Comparison of ENCODE assay signal across 10 mouse cellular contexts in the genomic region with DNA sequence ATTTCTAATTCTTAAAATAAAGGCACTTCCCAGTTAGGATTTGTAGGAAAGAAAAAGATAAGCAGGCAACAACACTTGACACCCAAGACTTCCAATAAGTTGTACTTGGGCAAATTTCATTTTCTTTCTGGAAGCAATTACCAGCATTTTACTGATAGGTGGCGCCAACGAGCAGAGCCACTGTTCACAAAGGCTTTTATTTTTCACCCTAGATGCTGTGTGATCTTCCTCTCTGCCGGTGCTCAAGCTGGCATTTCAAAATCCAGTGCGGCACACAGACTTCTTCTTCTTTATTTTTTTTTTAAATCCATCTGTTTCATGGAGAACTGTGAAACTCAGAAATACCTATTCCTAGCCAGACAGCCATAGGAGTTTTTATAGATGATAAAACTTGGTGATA.
DNase-seq lines count a peak whose midpoint lies in the region; ATAC-seq and TF ChIP-seq lines count a peak whose summit lies in the region.
"Had no signal": no experiment of that assay in that cellular context is flagged by ENCODE, and none has a peak within 500 bp of the region (broad histone marks: within the 10 kb centered on the region; RNA-seq: fewer than 3 reads in every experiment).

No protein-coding gene starts in this region.

- no peak for TF ChIP-seq EP300 in MEL (IDR thresholded peaks at IDR 0.05; ENCODE audit: low read depth in 1 of 2, low read length in 2 of 2)

- H3K79me2 ChIP-seq in MEL (ENCODE audit: control insufficient read depth, insufficient read depth, low read length, poor library complexity) = no peaks in the 10 kb centered on the region

- no peaks in the 10 kb centered on the region for H3K27me3 ChIP-seq in intestine, postnatal 0 days (replicated peaks; ENCODE audit: control insufficient read depth, insufficient read depth, low read length)
- no peaks in the 10 kb centered on the region for H3K27me3 ChIP-seq in intestine, embryonic 15.5 days (replicated peaks)
- H3K27me3 ChIP-seq in MEL (ENCODE audit: control insufficient read depth in 1 of 2, insufficient read depth in 2 of 2, low read length in 2 of 2) = peaks cover 0 to 2% of the 10 kb centered on the region in 2 experiments; a peak in 3 of 4 replicates
- H3K27me3 ChIP-seq: embryonic facial prominence, embryonic 13.5 days; lung, embryonic 15.5 days had no signal

- TF ChIP-seq RAD21 in MEL (IDR thresholded peaks at IDR 0.05; ENCODE audit: low read depth, low read length) = peak; percentile 93

- H3K9ac ChIP-seq in intestine, postnatal 0 days (ENCODE audit: low read depth, low read length) = no peak overlapping the region
- no peak overlapping the region for H3K9ac ChIP-seq in intestine, embryonic 15.5 days
- no peak overlapping the region for H3K9ac ChIP-seq in MEL (ENCODE audit: control insufficient read depth, low read depth, low read length, poor library complexity, severe bottlenecking)
- H3K9ac ChIP-seq: embryonic facial prominence, embryonic 13.5 days; lung, embryonic 15.5 days had no signal

- no peak for TF ChIP-seq POLR2A in MEL (IDR thresholded peaks at IDR 0.05; ENCODE audit: control insufficient read depth in 1 of 2, insufficient read depth in 1 of 2, low read depth in 1 of 2, low read length in 2 of 2, poor library complexity in 1 of 2)

- peak; percentile 90 for TF ChIP-seq CTCF in intestine, postnatal 0 days (IDR thresholded peaks at IDR 0.05; ENCODE audit: low read depth)
- peak; percentile 57 to 93 (median 93) for TF ChIP-seq CTCF in MEL (IDR thresholded peaks at IDR 0.05 in 2 of 3, conservative IDR thresholded peaks at IDR 0.05 in 1 of 3; ENCODE audit: control insufficient read depth in 1 of 3, insufficient read depth in 1 of 3, low read depth in 2 of 3, low read length in 3 of 3, poor library complexity in 1 of 3, severe bottlenecking in 1 of 3)

- DNase-seq in MEL (ENCODE audit: low read depth, low spot score) = peak; percentile 73
- peak; percentile 20 for DNase-seq in c-Kit-positive CD71-positive TER-119-negative erythroid progenitor cells, embryonic 14.5 days (ENCODE audit: low read depth)
- peak; percentile 43 to 53 for DNase-seq in frontal cortex, postnatal 25 days (ENCODE audit: low spot score in 2 of 2)
- DNase-seq in layer of hippocampus, postnatal 10 days (ENCODE audit: low spot score in 2 of 2) = peak; percentile 60 to 70
- DNase-seq in naive thymus-derived CD4-positive, alpha-beta T cell, adult 2 months (ENCODE audit: low read depth) = peak; percentile 57

- no peak overlapping the region for H3K4me3 ChIP-seq in intestine, postnatal 0 days (ENCODE audit: low read depth, low read length)
- H3K4me3 ChIP-seq in intestine, embryonic 15.5 days (replicated peaks) = no peak overlapping the region
- H3K4me3 ChIP-seq in MEL (ENCODE audit: control insufficient read depth in 1 of 2, insufficient read depth in 1 of 2, low read depth in 2 of 2, low read length in 2 of 2) = no peak overlapping the region
- H3K4me3 ChIP-seq: embryonic facial prominence, embryonic 13.5 days; lung, embryonic 15.5 days had no signal

- H3K27ac ChIP-seq in intestine, postnatal 0 days (ENCODE audit: low read depth, low read length) = no peak overlapping the region
- no peak overlapping the region for H3K27ac ChIP-seq in intestine, embryonic 15.5 days
- H3K27ac ChIP-seq in MEL (ENCODE audit: control insufficient read depth, low read depth, low read length) = no peak overlapping the region
- H3K27ac ChIP-seq: embryonic facial prominence, embryonic 13.5 days; lung, embryonic 15.5 days had no signal

- ATAC-seq in intestine, postnatal 0 days = no peak
- ATAC-seq in intestine, embryonic 15.5 days = no peak
- no peak for ATAC-seq in activated CD4-positive, CD25-positive, alpha-beta regulatory T cell, adult 4 months

- H3K36me3 ChIP-seq in intestine, postnatal 0 days (ENCODE audit: control insufficient read depth, insufficient read depth) = no peaks in the 10 kb centered on the region
- H3K36me3 ChIP-seq in intestine, embryonic 15.5 days = no peaks in the 10 kb centered on the region
- H3K36me3 ChIP-seq in MEL (ENCODE audit: control insufficient read depth in 1 of 2, insufficient read depth in 2 of 2, low read length in 2 of 2) = no peaks in the 10 kb centered on the region
- H3K36me3 ChIP-seq: embryonic facial prominence, embryonic 13.5 days; lung, embryonic 15.5 days had no signal

- H3K4me2 ChIP-seq in intestine, postnatal 0 days (replicated peaks; ENCODE audit: low read depth) = no peak overlapping the region
- no peak overlapping the region for H3K4me2 ChIP-seq in intestine, embryonic 15.5 days (replicated peaks)
- H3K4me2 ChIP-seq: embryonic facial prominence, embryonic 13.5 days; lung, embryonic 15.5 days had no signal

- H3K9me3 ChIP-seq in intestine, postnatal 0 days (ENCODE audit: control insufficient read depth) = no peaks in the 10 kb centered on the region
- H3K9me3 ChIP-seq in intestine, embryonic 15.5 days = no peaks in the 10 kb centered on the region
- no peaks in the 10 kb centered on the region for H3K9me3 ChIP-seq in MEL (replicated peaks; ENCODE audit: insufficient read depth, low read length)
- H3K9me3 ChIP-seq: embryonic facial prominence, embryonic 13.5 days; lung, embryonic 15.5 days had no signal

- 15% methylated on average over 4 of the region's 4 CpGs for WGBS in intestine, postnatal 0 days
- WGBS in intestine, embryonic 15.5 days = 18% methylated on average over 4 of the region's 4 CpGs

- no peaks in the 10 kb centered on the region for H3K4me1 ChIP-seq in intestine, postnatal 0 days (replicated peaks; ENCODE audit: control insufficient read depth, insufficient read depth, low read length)
- H3K4me1 ChIP-seq in intestine, embryonic 15.5 days (replicated peaks) = no peaks in the 10 kb centered on the region
- no peaks in the 10 kb centered on the region for H3K4me1 ChIP-seq in MEL (ENCODE audit: control insufficient read depth in 1 of 2, insufficient read depth in 2 of 2, low read length in 2 of 2)
- H3K4me1 ChIP-seq: embryonic facial prominence, embryonic 13.5 days had no signal

TF ChIP-seq in MEL, 35 proteins besides CTCF, POLR2A, EP300 and RAD21:
- 0 out of 2 replicates have a peak, but pooled peaks have one; percentile 40 for TF ChIP-seq MYC (IDR thresholded peaks at IDR 0.05; ENCODE audit: low read depth, low read length)
- no peak for TF ChIP-seq E2F4 (IDR thresholded peaks at IDR 0.05; ENCODE audit: borderline replicate concordance, low read depth, low read length)
- TF ChIP-seq SIN3A (IDR thresholded peaks at IDR 0.05; ENCODE audit: low read length) = peak; percentile 38; the same call in 1 of the 2 replicates
- TF ChIP-seq TBP (IDR thresholded peaks at IDR 0.05; ENCODE audit: low read depth, low read length) = no peak
- peak; percentile 91 for TF ChIP-seq ZC3H11A (IDR thresholded peaks at IDR 0.05; ENCODE audit: low read depth, low read length)
- no peak for TF ChIP-seq MEF2A (IDR thresholded peaks at IDR 0.05; ENCODE audit: extremely low read depth, insufficient replicate concordance, low read depth, low read length, poor library complexity, severe bottlenecking)
- TF ChIP-seq SMC3 (IDR thresholded peaks at IDR 0.05; ENCODE audit: low read depth, low read length) = peak; percentile 96
- TF ChIP-seq JUND (IDR thresholded peaks at IDR 0.05; ENCODE audit: low read depth, low read length) = no peak
- TF ChIP-seq TCF12 (IDR thresholded peaks at IDR 0.05; ENCODE audit: low read depth, low read length) = 0 out of 2 replicates have a peak, but pooled peaks have one; percentile 11

Comparison
In these comparisons a context has a peak if more than half of its experiments do, and no peak if none do; other contexts are left out.
1. DNase-seq: peak in every context shown above with its lines; median percentile 73 in MEL; 65 in layer of hippocampus, postnatal 10 days; 57 in naive thymus-derived CD4-positive, alpha-beta T cell, adult 2 months; 48 in frontal cortex, postnatal 25 days; 20 in c-Kit-positive CD71-positive TER-119-negative erythroid progenitor cells, embryonic 14.5 days.